Comparison of ENCODE assay signal across 8 mouse cellular contexts in genomic region chr7:79275345-79275744, GRCm38 (mm10). TPM values are rescaled to one million over a fixed set of nuclear protein-coding genes. Genes with fewer than 3 reads are reported as not detected.
DNase-seq lines count a peak whose midpoint lies in the region; ATAC-seq and TF ChIP-seq lines count a peak whose summit lies in the region.

No protein-coding gene starts in this region.

- H3K4me2 ChIP-seq in forebrain, postnatal 0 days (ENCODE audit: low read depth) = peak overlapping the region; percentile 77
- peak overlapping the region; percentile 90 for H3K4me2 ChIP-seq in neural tube, embryonic 14.5 days (ENCODE audit: low read depth, low read length)

- 40% methylated on average over 11 of the region's 11 CpGs for whole genome bisulfite sequencing in forebrain, postnatal 0 days
- WGBS in neural tube, embryonic 14.5 days = 54% methylated on average over 11 of the region's 11 CpGs

- no peaks in the 10 kb centered on the region; the same call in 1 of the 2 replicates for H3K36me3 ChIP-seq in forebrain, postnatal 0 days (ENCODE audit: insufficient read depth)
- H3K36me3 ChIP-seq in neural tube, embryonic 14.5 days (ENCODE audit: control insufficient read depth, insufficient read depth, low read length) = no peaks in the 10 kb centered on the region

- peak overlapping the region; percentile 37; the same call in 1 of the 2 replicates for H3K9ac ChIP-seq in forebrain, postnatal 0 days
- no peak overlapping the region for H3K9ac ChIP-seq in neural tube, embryonic 14.5 days (replicated peaks; ENCODE audit: low read depth, low read length)

- H3K27me3 ChIP-seq in forebrain, postnatal 0 days (ENCODE audit: insufficient read depth, low read length) = no peaks in the 10 kb centered on the region
- H3K27me3 ChIP-seq in neural tube, embryonic 14.5 days (ENCODE audit: control insufficient read depth, insufficient read depth, low read length) = no peaks in the 10 kb centered on the region

- H3K4me3 ChIP-seq in forebrain, postnatal 0 days (ENCODE audit: low read depth, low read length) = peak overlapping the region; percentile 86
- H3K4me3 ChIP-seq in neural tube, embryonic 14.5 days (ENCODE audit: low read depth, low read length) = peak overlapping the region; percentile 4; the same call in 1 of the 2 replicates

- H3K9me3 ChIP-seq in forebrain, postnatal 0 days (ENCODE audit: low read length) = no peaks in the 10 kb centered on the region
- no peaks in the 10 kb centered on the region for H3K9me3 ChIP-seq in neural tube, embryonic 14.5 days (ENCODE audit: control insufficient read depth, low read length)

- TF ChIP-seq CTCF in forebrain, postnatal 0 days (IDR thresholded peaks at IDR 0.05; ENCODE audit: low read depth) = no peak

- DNase-seq in embryo, embryonic 10 days (ENCODE audit: low spot score) = peak; percentile 38
- no peak for DNase-seq in embryo, embryonic 9.5 days (ENCODE audit: extremely low spot score)
- no peak for DNase-seq in forebrain, postnatal 0 days
- peak; percentile 41 for DNase-seq in kidney, postnatal 14 days
- no peak for DNase-seq in urinary bladder, adult 2 months (ENCODE audit: low spot score)
- no peak for DNase-seq in ovary, adult 18-20 months (ENCODE audit: low spot score)

- ATAC-seq in CD4-positive, CD25-positive, alpha-beta regulatory T cell, adult 4 months = peak; percentile 37
- ATAC-seq in forebrain, postnatal 0 days = no peak
- ATAC-seq in neural tube, embryonic 14.5 days (ENCODE audit: low read depth) = no peak

- H3K27ac ChIP-seq in forebrain, postnatal 0 days (ENCODE audit: low read depth, low read length) = no peak overlapping the region
- H3K27ac ChIP-seq in neural tube, embryonic 14.5 days (ENCODE audit: low read depth, low read length) = no peak overlapping the region

- H3K4me1 ChIP-seq in forebrain, postnatal 0 days (ENCODE audit: insufficient read depth) = peaks cover 39% of the 10 kb centered on the region
- H3K4me1 ChIP-seq in neural tube, embryonic 14.5 days (ENCODE audit: control insufficient read depth, insufficient read depth, low read length) = peaks cover 33% of the 10 kb centered on the region

RNA-seq across cellular contexts. Expression of gene Abhd2, which starts 2.3 kb away (rescaled TPM):
- polyA plus RNA-seq in CD4-positive, CD25-positive, alpha-beta regulatory T cell, adult 4 months (2017; shearing (Covaris generic)) = 10 to 100 TPM; 14.8 to 25.8 TPM
- total RNA-seq in forebrain, postnatal 0 days (2014; rRNA removed) = 66.8 and 88.0 TPM in 2 replicates
- polyA plus RNA-seq in forebrain, postnatal 0 days (2015; fragmentation: Nextera tagmentation; extraction: Ambion mirVana) = 22.5 and 26.0 TPM in 2 replicates
- polyA plus RNA-seq in neural tube, embryonic 14.5 days (2014; fragmentation: Nextera tagmentation; extraction: Ambion mirVana) = 20.3 and 22.8 TPM in 2 replicates
- 14.9 and 27.9 TPM in 2 replicates for polyA plus RNA-seq in urinary bladder, adult 2 months (2012; rRNA removed)

Comparison
In these comparisons a context has a peak if more than half of its experiments do, and no peak if none do; other contexts are left out.
1. DNase-seq: peak in embryo, embryonic 10 days (single experiment) and kidney, postnatal 14 days (single experiment); none in embryo, embryonic 9.5 days (single experiment), forebrain, postnatal 0 days (single experiment), urinary bladder, adult 2 months (single experiment) and ovary, adult 18-20 months (single experiment).